Mouse (Mus musculus) heart, postnatal 14 days (tissue): ENCODE results near the gene Ess2. TPM values are rescaled to one million over a fixed set of nuclear protein-coding genes. Genes with fewer than 3 reads are reported as not detected.

Experiments used
- DNase-seq, 2 experiments: peaks; one replicate each; pipeline ENCODE4 v3.0.0; 2021 to 2022
- intact Hi-C: fragments of 180-260 bp; cut with DNase I; formaldehyde crosslinking; loops from one replicate; pipeline ENCODE4 v1.15.1; 2025
- total RNA-seq, 2 experiments: library from RNA; stranded (reverse); gene quantifications; 2 replicates each; pipeline ENCODE4 v1.2.3; 2021

Ess2 gene
- total RNA-seq, 2 experiments from 2014 or later: 11.6 to 13.3 TPM

DNA sequence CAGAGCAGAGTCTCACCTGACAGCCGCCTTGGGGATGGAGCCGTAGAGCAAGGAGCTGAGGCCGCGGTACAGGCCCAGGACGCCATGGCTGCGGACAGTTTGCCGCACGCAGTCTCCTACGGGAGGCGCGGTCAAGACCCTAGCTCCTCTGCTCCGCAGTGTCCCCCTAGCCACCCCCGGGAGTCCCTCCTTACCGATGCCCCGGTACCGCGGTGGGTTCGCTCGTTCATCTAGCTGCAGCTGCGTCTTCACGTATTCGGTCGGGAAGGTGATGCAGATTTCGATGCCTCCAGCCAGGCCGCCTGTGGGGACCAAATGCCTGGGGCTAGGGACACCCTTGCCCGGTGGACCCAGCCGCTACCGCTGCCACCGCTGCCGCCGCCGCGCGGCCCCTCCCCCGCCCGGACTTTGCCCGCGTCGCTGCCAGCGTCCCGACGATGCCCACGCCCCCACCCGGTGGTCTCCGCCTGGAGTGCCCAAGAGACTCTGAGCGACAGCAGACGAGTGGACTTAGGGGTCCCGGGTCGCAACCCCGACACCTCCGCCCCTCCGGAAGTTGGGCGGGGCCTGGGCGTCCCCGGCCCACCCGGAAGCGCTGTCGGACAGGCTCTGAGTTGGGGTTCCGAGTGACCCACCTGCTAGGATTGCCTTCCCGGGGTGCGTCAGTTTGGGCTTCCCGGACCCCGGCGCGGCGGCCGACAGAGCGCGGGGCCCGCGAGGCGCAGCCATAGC lies 16.4 kb upstream of the Ess2 start:
- peak; percentile 44 to 47 for DNase-seq
- intact Hi-C loops: loop anchor here (5.0 kb wide), 2 partner anchors 60 to 120 kb away; no protein-coding TSS in a partner anchor

GRCm38 (mm10) chr16:17922163-17922538 lies 11.0 kb upstream of the Ess2 start:
- no peak for DNase-seq
- intact Hi-C loops: no loop called here

- intact Hi-C loops: no loop called here
- peak; percentile 93 to 97 for DNase-seq
Observed at GRCm38 (mm10) chr16:17921325-17922162, 10.4 kb upstream of the Ess2 start.

DNA sequence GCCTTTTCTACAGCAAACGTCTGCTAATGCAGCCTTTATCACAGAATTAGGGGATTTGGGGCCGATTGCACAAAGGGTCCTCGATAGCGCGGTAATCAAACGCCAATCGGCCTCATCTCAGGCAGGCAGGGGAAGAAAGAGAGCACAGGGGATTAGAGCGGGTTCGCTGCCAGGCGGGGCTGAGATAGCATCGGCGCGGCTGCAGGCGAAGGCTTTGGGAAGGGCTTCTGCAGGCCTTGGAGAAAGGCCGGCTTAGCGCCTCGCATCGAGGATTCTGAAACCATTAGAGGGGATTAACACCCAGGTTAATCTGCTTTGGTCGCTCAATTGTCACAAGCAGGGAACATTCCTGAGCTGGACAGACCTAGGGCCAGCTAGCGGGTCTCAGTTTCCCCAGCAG lies 9.4 kb upstream of the Ess2 start:
- intact Hi-C loops: no loop called here
- no peak for DNase-seq

- intact Hi-C loops: loop anchor here (5.0 kb wide), 2 partner anchors 73 to 133 kb away; no protein-coding TSS in a partner anchor
- DNase-seq: no peak
Observed at GRCm38 (mm10) chr16:17914307-17915249, 3.4 kb upstream of the Ess2 start, which contains the start of gene Gsc2. Gene Gsc2, minus strand, starts transcription at chr16:17915059.

- intact Hi-C loops: no loop called here
- DNase-seq: no peak
Observed at GRCm38 (mm10) chr16:17898462-17898861, 12.7 kb downstream of the Ess2 start, which contains the start of the genes Dgcr2 and Tssk2. Gene Dgcr2, minus strand, starts transcription at chr16:17898562. Gene Tssk2, plus strand, starts transcription at chr16:17898637.

DNA sequence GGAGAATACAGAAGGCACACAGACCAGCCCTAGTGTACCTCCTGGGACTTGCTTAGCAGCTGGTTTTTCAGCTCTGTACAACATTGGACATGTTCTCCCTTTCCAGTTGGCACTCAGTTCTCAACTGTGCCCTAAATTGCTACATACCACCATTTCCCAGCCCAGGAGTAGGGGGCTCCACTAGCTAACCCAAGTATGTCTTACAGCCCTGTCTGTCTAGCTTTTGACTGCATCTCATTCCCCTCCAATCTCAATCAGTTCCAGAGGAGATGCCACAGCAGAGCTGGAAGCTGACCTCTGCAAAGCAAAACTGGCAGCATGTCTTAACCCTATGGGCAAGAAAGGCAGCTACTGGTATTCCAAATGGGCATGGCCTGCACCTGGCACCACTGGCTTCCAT lies 15.1 kb downstream of the Ess2 start:
- no peak for DNase-seq
- intact Hi-C loops: no loop called here

- DNase-seq: no peak
- intact Hi-C loops: no loop called here
Observed at GRCm38 (mm10) chr16:17893923-17894322, 17.2 kb downstream of the Ess2 start, which contains the start of gene Tssk1. Gene Tssk1, plus strand, starts transcription at chr16:17894223.

DNA sequence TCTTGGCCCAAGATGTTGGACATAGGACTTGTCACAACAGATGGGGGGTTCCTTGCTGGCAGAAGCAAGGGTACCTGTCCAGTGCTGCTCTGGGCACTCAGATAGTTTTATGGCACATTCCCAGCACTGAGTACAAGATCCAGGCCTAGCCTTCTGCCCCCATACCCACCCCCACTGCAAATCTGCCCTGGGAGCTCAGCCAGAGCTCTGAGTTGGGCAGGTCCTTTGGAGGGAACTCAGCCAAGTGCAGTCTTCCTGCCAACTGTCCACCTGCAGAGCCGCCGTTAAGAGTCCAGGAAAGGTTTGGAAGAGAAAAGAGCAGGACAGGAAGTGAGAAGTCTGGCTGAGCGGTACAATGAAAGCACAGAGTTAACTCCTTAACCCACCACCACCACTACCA lies 18.5 kb downstream of the Ess2 start:
- peak; percentile 43 to 63 for DNase-seq

GRCm38 (mm10) chr16:17891567-17891959 lies 19.6 kb downstream of the Ess2 start, which contains the start of gene Gm20518:
Gene Gm20518, minus strand, starts transcription at chr16:17891671.
- peak; percentile 99 for DNase-seq
- intact Hi-C loops: no loop called here

More for the DNA sequence above, 18.5 kb downstream of the Ess2 start:
- intact Hi-C loops: no loop called here

GRCm38 (mm10) chr16:17890917-17891566 lies 20.1 kb downstream of the Ess2 start:
- peak; percentile 72 to 80 for DNase-seq
- intact Hi-C loops: no loop called here

DNA sequence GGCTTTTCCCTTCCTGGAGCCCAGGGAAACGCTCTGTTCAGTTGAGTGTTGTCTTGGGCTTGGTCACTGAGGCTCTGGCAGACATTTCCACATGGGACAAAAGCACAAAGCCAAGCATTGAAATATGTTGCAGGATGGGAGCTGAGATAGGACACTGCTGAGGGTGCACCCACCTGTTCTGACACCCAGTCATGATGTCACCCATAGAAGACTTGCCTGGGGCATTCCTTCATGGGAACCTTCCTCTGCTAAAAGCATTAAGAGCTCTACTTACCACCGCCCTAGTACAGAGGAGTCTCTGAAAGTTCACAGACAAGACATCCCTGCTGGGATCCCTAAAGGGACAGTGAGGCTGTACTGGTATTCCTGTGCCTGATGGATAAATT lies 20.8 kb downstream of the Ess2 start:
- no peak for DNase-seq

GRCm38 (mm10) chr16:17889689-17890341 lies 21.3 kb downstream of the Ess2 start:
- DNase-seq: no peak
- intact Hi-C loops: no loop called here

More for the DNA sequence above, 20.8 kb downstream of the Ess2 start:
- intact Hi-C loops: no loop called here

DNA sequence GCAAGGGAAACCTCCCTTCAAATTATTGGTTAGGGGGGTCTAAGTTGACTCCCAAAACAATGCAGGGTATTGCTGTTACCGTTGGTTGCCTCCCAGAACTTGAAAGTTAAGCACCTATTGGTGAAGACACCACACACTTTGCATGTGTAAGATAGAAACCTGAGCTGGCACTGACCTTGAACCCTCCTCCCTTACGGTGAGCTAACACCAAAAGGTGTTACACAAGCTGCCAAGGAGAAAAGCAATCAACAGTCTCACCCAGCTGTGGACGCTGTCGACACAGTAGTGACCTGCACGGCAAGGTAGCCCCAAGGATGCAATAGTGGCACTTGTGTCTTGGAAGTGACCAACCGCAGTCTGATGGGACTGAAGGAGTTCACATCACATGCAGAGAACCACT lies 27.0 kb downstream of the Ess2 start:
- intact Hi-C loops: no loop called here

DNA sequence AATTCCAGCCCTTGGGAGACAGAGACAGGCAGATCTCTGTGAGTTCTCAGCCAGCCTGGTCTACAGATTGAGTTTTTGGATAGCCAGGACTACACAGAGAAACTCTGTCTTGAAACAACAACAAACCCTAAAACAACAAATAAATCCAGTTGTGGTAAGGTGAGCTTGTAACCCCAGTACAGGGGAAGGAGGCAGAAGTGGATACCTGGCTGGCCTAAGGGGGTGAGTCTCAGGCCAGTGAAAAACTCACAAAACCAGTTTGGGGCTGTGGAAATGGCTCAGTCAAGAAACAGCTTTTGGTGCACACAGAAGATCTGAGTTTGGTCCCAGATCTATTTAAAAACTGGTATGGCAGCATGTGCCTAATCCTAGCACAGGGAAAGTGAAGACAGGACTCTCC lies 29.0 kb downstream of the Ess2 start:
- no peak for DNase-seq
- intact Hi-C loops: no loop called here

More for the DNA sequence above, 27.0 kb downstream of the Ess2 start:
- DNase-seq: no peak

GRCm38 (mm10) chr16:17879571-17879970 lies 31.6 kb downstream of the Ess2 start:
- intact Hi-C loops: no loop called here
- DNase-seq: no peak

DNA sequence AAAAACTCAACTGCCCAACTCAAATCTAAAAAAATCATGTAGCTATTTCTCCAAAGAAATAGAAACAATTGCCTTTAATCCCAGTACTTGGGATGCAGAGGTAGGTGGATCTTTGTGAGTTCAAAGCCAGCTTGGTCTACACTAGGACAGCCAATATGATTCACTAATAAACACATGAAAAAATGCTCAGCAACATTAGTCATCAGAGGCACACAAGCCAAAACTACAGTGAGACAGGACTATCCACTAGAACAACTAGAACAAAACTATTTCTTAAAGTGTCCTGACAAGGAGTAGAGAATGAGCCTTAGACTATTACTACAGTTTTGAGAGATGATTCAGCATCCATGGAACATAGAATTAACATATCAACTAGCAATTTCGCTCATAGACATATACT lies 35.1 kb downstream of the Ess2 start:
- intact Hi-C loops: no loop called here

DNA sequence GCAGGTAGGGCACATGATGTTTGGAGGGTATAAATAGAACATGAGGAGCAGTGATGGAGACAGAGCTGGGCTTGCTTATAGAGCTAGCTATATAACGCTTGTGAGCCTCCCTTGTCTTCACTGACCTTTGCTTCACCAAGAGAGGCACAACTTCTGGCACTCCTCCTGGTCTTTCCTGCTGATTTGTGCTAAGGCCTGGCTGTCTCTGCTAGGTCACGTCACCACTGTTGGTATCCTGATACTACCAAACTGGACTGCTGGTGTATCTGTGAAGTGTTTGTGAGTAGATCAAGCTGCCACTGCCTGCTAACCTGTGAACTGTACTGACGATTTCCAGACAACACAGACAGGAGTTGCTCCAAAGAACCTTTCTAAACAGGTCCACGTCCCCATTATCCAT lies 36.0 kb downstream of the Ess2 start:
- intact Hi-C loops: no loop called here
- DNase-seq: no peak

More for the DNA sequence above, 35.1 kb downstream of the Ess2 start:
- no peak for DNase-seq

DNA sequence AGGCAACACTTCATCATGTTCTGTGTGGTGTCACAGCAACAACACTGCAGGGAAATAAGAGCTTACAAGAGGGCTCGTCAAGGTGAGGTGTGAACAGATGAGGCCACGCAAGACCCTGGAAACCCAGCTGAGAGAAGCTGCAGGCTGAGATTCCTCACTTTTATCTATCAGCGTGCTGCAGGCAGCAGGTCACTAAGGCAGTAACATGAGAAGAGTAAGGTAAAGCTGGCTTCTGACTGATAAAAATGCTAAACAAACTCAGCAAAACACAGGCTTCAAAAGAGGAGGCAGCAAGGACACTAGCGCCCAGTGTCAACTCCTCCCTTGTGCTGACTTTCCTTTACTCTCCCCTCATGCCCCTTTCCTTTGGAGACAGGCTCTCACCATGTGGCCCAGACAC lies 38.2 kb downstream of the Ess2 start:
- no peak for DNase-seq
- intact Hi-C loops: no loop called here
